Mouse (Mus musculus): Measurements from ENCODE around the gene Ikzf1. TPM values are rescaled to one million over a fixed set of nuclear protein-coding genes. Genes with fewer than 3 reads are reported as not detected.

Ikzf1 gene
- total RNA-seq (2021), result 1 to 10 TPM; 3.2 to 3.6 TPM

GRCm38 (mm10) chr11:11684930-11685852 lies at the start of gene Ikzf1:
Gene Ikzf1, plus strand, starts transcription at chr11:11685003.
- DNase-seq (ENCODE audit: extremely low spot score in 1 of 2, low spot score in 2 of 2), result peak in 1 of 2 experiments; percentile 26
- intact Hi-C loops (cut with DNase I), result no loop called here

- intact Hi-C loops (cut with DNase I), result no loop called here
- DNase-seq (ENCODE audit: extremely low spot score in 1 of 2, low spot score in 2 of 2), result no peak
Measured at GRCm38 (mm10) chr11:11644303-11644702, 40.5 kb upstream of the Ikzf1 start.

GRCm38 (mm10) chr11:11656388-11656787 lies 28.4 kb upstream of the Ikzf1 start:
- DNase-seq (ENCODE audit: extremely low spot score in 1 of 2, low spot score in 2 of 2), result no peak
- intact Hi-C loops (cut with DNase I), result no loop called here

- DNase-seq (ENCODE audit: extremely low spot score in 1 of 2, low spot score in 2 of 2), result no peak
Measured at GRCm38 (mm10) chr11:11656995-11657530, 27.7 kb upstream of the Ikzf1 start.

GRCm38 (mm10) chr11:11657634-11658033 lies 27.2 kb upstream of the Ikzf1 start:
- no peak for DNase-seq (ENCODE audit: extremely low spot score in 1 of 2, low spot score in 2 of 2)
- intact Hi-C loops (cut with DNase I), result no loop called here

More at GRCm38 (mm10) chr11:11656995-11657530, 27.7 kb upstream of the Ikzf1 start:
- intact Hi-C loops (cut with DNase I), result no loop called here

- intact Hi-C loops (cut with DNase I), result no loop called here
Measured at GRCm38 (mm10) chr11:11658834-11659233, 26.0 kb upstream of the Ikzf1 start.

GRCm38 (mm10) chr11:11660651-11661050 lies 24.2 kb upstream of the Ikzf1 start:
- intact Hi-C loops (cut with DNase I), result no loop called here

More at GRCm38 (mm10) chr11:11658834-11659233, 26.0 kb upstream of the Ikzf1 start:
- no peak for DNase-seq (ENCODE audit: extremely low spot score in 1 of 2, low spot score in 2 of 2)

GRCm38 (mm10) chr11:11667254-11667921 lies 17.4 kb upstream of the Ikzf1 start:
- intact Hi-C loops (cut with DNase I), result no loop called here
- DNase-seq (ENCODE audit: extremely low spot score in 1 of 2, low spot score in 2 of 2), result no peak

More at GRCm38 (mm10) chr11:11660651-11661050, 24.2 kb upstream of the Ikzf1 start:
- no peak for DNase-seq (ENCODE audit: extremely low spot score in 1 of 2, low spot score in 2 of 2)

GRCm38 (mm10) chr11:11667922-11668290 lies 16.9 kb upstream of the Ikzf1 start:
- DNase-seq (ENCODE audit: extremely low spot score in 1 of 2, low spot score in 2 of 2), result no peak
- intact Hi-C loops (cut with DNase I), result no loop called here

GRCm38 (mm10) chr11:11672974-11673373 lies 11.8 kb upstream of the Ikzf1 start:
- DNase-seq (ENCODE audit: extremely low spot score in 1 of 2, low spot score in 2 of 2), result no peak
- intact Hi-C loops (cut with DNase I), result no loop called here

GRCm38 (mm10) chr11:11675063-11675462 lies 9.7 kb upstream of the Ikzf1 start:
- intact Hi-C loops (cut with DNase I), result no loop called here
- DNase-seq (ENCODE audit: extremely low spot score in 1 of 2, low spot score in 2 of 2), result no peak

GRCm38 (mm10) chr11:11676068-11676741 lies 8.6 kb upstream of the Ikzf1 start:
- DNase-seq (ENCODE audit: extremely low spot score in 1 of 2, low spot score in 2 of 2), result no peak
- intact Hi-C loops (cut with DNase I), result no loop called here

- intact Hi-C loops (cut with DNase I), result no loop called here
- DNase-seq (ENCODE audit: extremely low spot score in 1 of 2, low spot score in 2 of 2), result no peak
Measured at GRCm38 (mm10) chr11:11677165-11677564, 7.6 kb upstream of the Ikzf1 start.

- DNase-seq (ENCODE audit: extremely low spot score in 1 of 2, low spot score in 2 of 2), result no peak
- intact Hi-C loops (cut with DNase I), result no loop called here
Measured at GRCm38 (mm10) chr11:11678972-11679371, 5.8 kb upstream of the Ikzf1 start.

GRCm38 (mm10) chr11:11684056-11684929 lies 510 bp upstream of the Ikzf1 start:
- intact Hi-C loops (cut with DNase I), result no loop called here
- DNase-seq (ENCODE audit: extremely low spot score in 1 of 2, low spot score in 2 of 2), result no peak

GRCm38 (mm10) chr11:11685853-11686395 lies 1.1 kb downstream of the Ikzf1 start:
- peak; percentile 22 to 73 for DNase-seq (ENCODE audit: extremely low spot score in 1 of 2, low spot score in 2 of 2)

GRCm38 (mm10) chr11:11686569-11687051 lies 1.8 kb downstream of the Ikzf1 start:
- DNase-seq (ENCODE audit: extremely low spot score in 1 of 2, low spot score in 2 of 2), result no peak
- intact Hi-C loops (cut with DNase I), result no loop called here

More at GRCm38 (mm10) chr11:11685853-11686395, 1.1 kb downstream of the Ikzf1 start:
- intact Hi-C loops (cut with DNase I), result no loop called here
